Mouse (Mus musculus) limb, embryonic 14.5 days (tissue): ENCODE data around the gene Mmel1. TPM values are rescaled to one million over a fixed set of nuclear protein-coding genes. Genes with fewer than 3 reads are reported as not detected.
A peak's percentile ranks its signal among the peaks of the same experiment; 100 is the strongest.

ENCODE experiments used
- ATAC-seq: fragments of 200-750 bp; cut with Nextera tagmentation; 2 replicates; pipeline ENCODE4 v1.8.0; 2017; ENCODE audit warnings: low read depth, moderate number of reproducible peaks, moderate TSS enrichment; ENCODE audit not compliant: low FRiP score
- DNase-seq: peaks from one replicate; pipeline ENCODE4 v3.0.0-alpha.2; 2015; ENCODE audit warnings: low spot score
- H3K27ac ChIP-seq: fragments of 300-500 bp; sonication (generic); replicated peaks from 2 replicates; pipeline ENCODE4 v1.5.1; 2014; ENCODE audit warnings: low read depth, mild to moderate bottlenecking, low read length, moderate library complexity, mixed read lengths
- H3K27me3 ChIP-seq: fragments of 300-500 bp; sonication (generic); 2 replicates; pipeline ENCODE4 v1.6.1; 2014; ENCODE audit warnings: low read length, mixed read lengths; ENCODE audit not compliant: control insufficient read depth, insufficient read depth
- H3K36me3 ChIP-seq: fragments of 300-500 bp; sonication (generic); 2 replicates; pipeline ENCODE4 v1.6.1; 2014; ENCODE audit warnings: mild to moderate bottlenecking, low read length, moderate library complexity, mixed read lengths; ENCODE audit not compliant: control insufficient read depth, insufficient read depth
- H3K4me1 ChIP-seq: fragments of 300-500 bp; sonication (generic); 2 replicates; pipeline ENCODE4 v1.6.1; 2014; ENCODE audit warnings: antibody characterized with exemption, low read length, mixed read lengths; ENCODE audit not compliant: control insufficient read depth, insufficient read depth
- H3K4me2 ChIP-seq: fragments of 300-500 bp; sonication (generic); replicated peaks from 2 replicates; pipeline ENCODE4 v1.6.1; 2014; ENCODE audit warnings: low read depth, mild to moderate bottlenecking, low read length, moderate library complexity; ENCODE audit not compliant: severe bottlenecking
- H3K4me3 ChIP-seq: fragments of 300-500 bp; sonication (generic); replicated peaks from 2 replicates; pipeline ENCODE4 v1.5.1; 2014; ENCODE audit warnings: low read length
- H3K9ac ChIP-seq: fragments of 300-500 bp; sonication (generic); 2 replicates; pipeline ENCODE4 v1.6.1; 2014; ENCODE audit warnings: mild to moderate bottlenecking, low read depth, low read length, moderate library complexity; ENCODE audit not compliant: severe bottlenecking
- H3K9me3 ChIP-seq: fragments of 300-500 bp; sonication (generic); 2 replicates; pipeline ENCODE4 v1.6.1; 2016; ENCODE audit warnings: low read length; ENCODE audit not compliant: control insufficient read depth
- POLR2A ChIP-seq: fragments of 200-500 bp; IDR thresholded peaks from 2 replicates; pipeline ENCODE4 v1.8.0; 2012; ENCODE audit warnings: inconsistent platforms, mild to moderate bottlenecking, moderate library complexity, borderline replicate concordance; ENCODE audit not compliant: insufficient read depth, insufficient read length; ENCODE audit errors: extremely low read depth
- WGBS: fragments of 180-500 bp; shearing (Covaris S2); extraction: QIAGEN DNeasy Blood & Tissue Kit; methylation state at CpG from one replicate; pipeline ENCODE4 v1.1.7; 2014; 5-methylcytosine and 5-hydroxymethylcytosine counted together
- polyA plus RNA-seq, 2 experiments: library from polyadenylated mRNA; depleted of rRNA in 1 of 2; stranded (reverse) in 1 of 2; unstranded in 1 of 2; fragments of >200 nt; fragmentation: Nextera tagmentation in 1 of 2; extraction: Ambion mirVana in 1 of 2; gene quantifications; 2 replicates each; pipeline versions ENCODE4 v1.2.1 to v1.2.3; 2012 to 2014

Mmel1 gene
- polyA plus RNA-seq, 2 experiments, result 0.10 to 0.11 TPM

DNA sequence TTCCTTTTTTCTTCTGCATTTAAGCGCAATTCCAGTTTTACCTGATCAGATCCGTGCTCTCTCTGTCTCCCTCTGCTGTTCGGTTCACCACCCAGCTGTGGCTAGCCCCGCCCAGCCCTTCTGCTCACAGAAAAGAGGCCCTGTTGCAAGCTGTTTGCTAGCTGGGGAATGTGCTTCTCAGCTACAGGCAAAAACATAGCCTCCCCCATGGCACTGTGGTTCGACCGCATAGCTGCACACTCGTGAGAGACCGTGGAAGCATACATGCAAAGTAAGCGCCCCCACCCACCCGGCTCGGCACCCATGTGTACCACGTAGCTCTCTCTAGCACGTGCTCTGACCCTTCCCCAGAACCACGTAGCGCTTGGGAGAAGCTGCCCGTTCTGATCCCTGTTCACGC is 38.4 kb downstream of the Mmel1 start:
- Histone ChIP-seq H3K36me3 (no peaks in the 10 kb centered on the region), H3K9me3 (no peaks in the 10 kb centered on the region), H3K4me1 (peaks cover 6% of the 10 kb centered on the region; the same call in 1 of the 2 replicates), H3K4me2 (no peak overlapping the region), H3K4me3 (no peak overlapping the region), H3K27me3 (no peaks in the 10 kb centered on the region), H3K27ac (peak overlapping the region; percentile 40; the same call in 1 of the 2 replicates), H3K9ac (peak overlapping the region; percentile 6; the same call in 1 of the 2 replicates)
- 49% methylated on average over 17 of the region's 17 CpGs for whole genome bisulfite sequencing
- ATAC-seq (peak; percentile 67), DNase-seq (peak; percentile 85)
- no peak for TF ChIP-seq POLR2A

DNA sequence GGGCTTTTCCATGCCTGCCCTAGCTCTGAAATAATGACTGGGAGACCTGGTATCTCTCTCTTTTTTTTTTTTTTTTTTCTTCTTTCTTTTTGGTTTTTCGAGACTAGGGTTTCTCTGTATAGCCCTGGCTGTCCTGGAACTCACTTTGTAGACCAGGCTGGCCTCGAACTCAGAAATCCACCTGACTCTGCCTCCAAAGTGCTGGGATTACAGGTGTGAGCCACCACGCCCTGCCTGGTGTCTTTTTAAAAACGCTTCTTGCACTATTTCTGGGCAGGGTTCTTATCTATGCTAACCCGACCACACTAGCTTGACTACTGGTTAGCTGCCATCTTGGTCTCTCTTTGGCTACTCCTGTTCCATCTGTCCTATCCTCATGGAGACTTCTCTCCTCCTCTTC is 39.1 kb downstream of the Mmel1 start:
- H3K27me3 ChIP-seq, result no peaks in the 10 kb centered on the region
- no peaks in the 10 kb centered on the region for H3K9me3 ChIP-seq
- H3K4me1 ChIP-seq, result peaks cover 6% of the 10 kb centered on the region; the same call in 1 of the 2 replicates
- ATAC-seq (no peak), DNase-seq (no peak)
- H3K36me3 ChIP-seq, result no peaks in the 10 kb centered on the region
- no peak overlapping the region for H3K27ac ChIP-seq
- TF ChIP-seq POLR2A, result no peak
- no peak overlapping the region for H3K9ac ChIP-seq
- no peak overlapping the region for H3K4me2 ChIP-seq
- no peak overlapping the region for H3K4me3 ChIP-seq
- 84% methylated on average over 5 of the region's 5 CpGs for WGBS

DNA sequence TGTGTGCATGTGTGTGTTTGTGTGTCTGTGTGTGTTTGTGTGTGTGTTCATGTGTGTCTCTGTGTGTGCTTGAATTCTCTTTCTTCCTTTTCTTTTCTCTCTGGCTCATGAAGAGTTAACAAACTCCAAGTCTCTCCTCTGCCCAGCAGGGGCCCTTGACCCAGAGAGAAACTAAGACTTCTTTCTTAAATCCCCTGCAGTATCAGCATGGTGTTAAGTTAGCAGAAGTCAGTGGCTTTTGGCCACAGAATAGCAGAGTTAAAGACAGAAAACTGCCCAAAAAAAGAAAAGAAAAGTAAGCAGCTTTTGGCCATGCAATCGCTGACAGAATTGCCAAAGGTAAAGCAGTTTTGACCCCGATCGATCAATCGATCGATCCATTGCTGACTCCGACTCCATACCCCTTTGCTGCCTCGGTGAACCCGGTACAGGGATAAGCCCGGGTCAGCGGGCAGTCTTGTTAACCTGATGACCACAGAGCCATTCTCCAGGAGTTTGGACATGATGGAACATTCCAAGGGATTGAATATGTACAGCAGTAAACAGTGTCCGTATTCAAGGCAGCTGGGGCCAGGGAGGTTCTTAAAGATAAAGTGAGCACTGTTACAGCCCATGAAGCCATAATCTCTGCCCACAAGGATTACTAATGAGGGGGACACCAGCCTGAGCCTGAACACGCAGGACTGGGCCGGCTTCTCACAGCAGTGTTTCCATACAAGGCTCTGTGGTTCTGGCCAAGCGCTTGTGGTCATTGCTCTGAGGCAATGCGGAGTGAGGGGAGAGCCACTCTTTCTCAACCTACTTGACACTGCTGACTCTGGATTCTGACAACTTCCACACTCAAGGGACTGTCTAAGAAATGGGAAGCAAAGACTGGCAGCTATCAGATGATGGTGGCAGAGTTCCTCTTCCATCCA is 41.5 kb downstream of the Mmel1 start:
- H3K9me3 ChIP-seq, result no peaks in the 10 kb centered on the region
- H3K27ac ChIP-seq, result no peak overlapping the region
- no peak overlapping the region for H3K4me2 ChIP-seq
- TF ChIP-seq POLR2A, result no peak
- no peaks in the 10 kb centered on the region for H3K36me3 ChIP-seq
- 36% methylated on average over 15 of the region's 15 CpGs for WGBS
- H3K4me1 ChIP-seq, result 0 out of 2 replicates have a peak, but pooled peaks cover 3% of the 10 kb centered on the region
- H3K27me3 ChIP-seq, result no peaks in the 10 kb centered on the region
- ATAC-seq, result 0 out of 2 replicates have a peak, but pooled peaks have one; percentile 17
- no peak overlapping the region; the same call in 1 of the 2 replicates for H3K9ac ChIP-seq
- no peak for DNase-seq
- no peak overlapping the region for H3K4me3 ChIP-seq

DNA sequence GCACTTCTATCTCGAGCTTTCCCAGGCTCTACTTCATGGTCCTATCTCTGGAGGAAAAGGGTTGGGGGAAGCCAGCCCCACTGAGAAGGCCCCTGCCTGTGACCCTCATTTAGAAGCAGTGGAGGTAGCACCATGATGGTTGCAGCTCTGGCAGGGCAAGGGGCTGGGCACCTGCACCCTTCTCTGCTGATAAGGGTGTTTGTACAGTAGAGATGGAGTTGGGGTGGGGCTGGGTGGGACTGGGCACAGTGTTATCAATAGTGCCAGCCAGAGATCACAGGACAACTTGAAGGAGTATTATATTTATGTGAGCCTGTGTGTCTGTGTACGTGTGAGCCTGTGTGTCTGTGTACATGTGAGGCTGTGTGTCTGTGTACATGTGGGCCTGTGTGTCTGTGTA is 42.3 kb downstream of the Mmel1 start:
- Histone ChIP-seq H3K4me3 (no peak overlapping the region), H3K4me1 (0 out of 2 replicates have a peak, but pooled peaks cover 3% of the 10 kb centered on the region), H3K9me3 (no peaks in the 10 kb centered on the region), H3K4me2 (no peak overlapping the region), H3K27ac (no peak overlapping the region), H3K36me3 (no peaks in the 10 kb centered on the region), H3K27me3 (no peaks in the 10 kb centered on the region), H3K9ac (no peak overlapping the region)
- ATAC-seq (no peak), DNase-seq (no peak)
- 76% methylated on average over 2 of the region's 2 CpGs for WGBS
- TF ChIP-seq POLR2A, result no peak

DNA sequence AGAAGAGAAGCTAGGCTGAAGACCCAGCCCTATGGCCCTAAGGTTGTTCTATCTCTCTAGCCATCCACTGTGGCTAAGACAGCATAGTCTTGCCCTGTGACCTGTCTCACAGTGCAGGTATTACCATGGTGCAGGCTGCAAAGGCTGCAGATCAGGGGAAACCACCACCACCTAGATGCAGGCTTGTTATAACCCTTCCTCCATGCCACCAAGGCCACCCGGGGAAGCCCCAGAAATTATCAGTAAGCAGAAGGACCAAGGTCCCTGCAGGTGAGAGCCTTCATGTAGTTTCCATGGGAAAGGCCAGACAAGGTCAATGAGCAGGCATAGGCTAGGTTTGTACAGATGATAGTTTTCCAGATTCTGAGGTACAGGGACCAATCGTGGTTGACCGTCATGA is 44.5 kb downstream of the Mmel1 start:
- Histone ChIP-seq H3K4me3 (no peak overlapping the region), H3K36me3 (no peaks in the 10 kb centered on the region), H3K9me3 (no peaks in the 10 kb centered on the region), H3K27ac (no peak overlapping the region), H3K4me1 (0 out of 2 replicates have a peak, but pooled peaks cover 3% of the 10 kb centered on the region), H3K9ac (no peak overlapping the region), H3K4me2 (no peak overlapping the region), H3K27me3 (no peaks in the 10 kb centered on the region)
- WGBS, result 84% methylated on average over 3 of the region's 3 CpGs
- TF ChIP-seq POLR2A, result no peak
- ATAC-seq (no peak), DNase-seq (no peak)
